Mouse (Mus musculus) CH12.LX (cell line): Measurements from ENCODE around the gene Slc48a1. TPM values are rescaled to one million over a fixed set of nuclear protein-coding genes. Genes with fewer than 3 reads are reported as not detected.
A peak's percentile ranks its signal among the peaks of the same experiment; 100 is the strongest.

Experiments used
- DNase-seq: peaks from one replicate; pipeline ENCODE4 v3.0.0-alpha.2; 2013; ENCODE audit errors: extremely low read depth
- H3K27ac ChIP-seq: 2 replicates; pipeline ENCODE4 v1.5.1; 2012; ENCODE audit warnings: low read depth, mild to moderate bottlenecking, control low read depth, moderate library complexity; ENCODE audit not compliant: insufficient read depth
- H3K27me3 ChIP-seq: replicated peaks from 2 replicates; pipeline ENCODE3; 2012; ENCODE audit warnings: inconsistent platforms
- H3K36me3 ChIP-seq, 2 experiments: replicated peaks in 1 of 2; 2 replicates each; pipeline versions ENCODE3 to v1.6.1; 2012; ENCODE audit warnings: inconsistent platforms in 1 of 2, low read length in 1 of 2, mild to moderate bottlenecking in 1 of 2, mixed read lengths in 1 of 2, moderate library complexity in 1 of 2; ENCODE audit not compliant: control insufficient read depth in 1 of 2, insufficient read depth in 1 of 2
- H3K4me1 ChIP-seq, 2 experiments: 2 replicates each; pipeline ENCODE4 v1.6.1; 2012; ENCODE audit warnings: inconsistent platforms in 1 of 2, moderate library complexity in 1 of 2; ENCODE audit not compliant: insufficient read depth in 2 of 2, control insufficient read depth in 1 of 2
- H3K4me2 ChIP-seq: 2 replicates; pipeline ENCODE4 v1.6.1; 2012; ENCODE audit warnings: low read depth, mild to moderate bottlenecking, control low read depth; ENCODE audit not compliant: poor library complexity, insufficient read depth, severe bottlenecking
- H3K4me3 ChIP-seq, 3 experiments: fragments of 150-350 bp in 1 of 3; sonication (generic) in 1 of 3; replicated peaks in 1 of 3; 2 replicates each; pipeline versions ENCODE3 to v1.5.1; 2011 to 2012; ENCODE audit warnings: low read depth in 2 of 3, low read length in 2 of 3, mild to moderate bottlenecking in 2 of 3, moderate library complexity in 2 of 3, control low read depth in 1 of 3, improper control_type of control experiment in 1 of 3, inconsistent platforms in 1 of 3, mixed read lengths in 1 of 3; ENCODE audit not compliant: poor library complexity in 1 of 3
- H3K79me2 ChIP-seq: replicated peaks from 2 replicates; pipeline ENCODE4 v1.6.1; 2012; ENCODE audit warnings: mild to moderate bottlenecking, moderate library complexity; ENCODE audit not compliant: control insufficient read depth, poor library complexity, insufficient read depth, severe bottlenecking; ENCODE audit errors: extremely low read depth
- H3K9ac ChIP-seq: 2 replicates; pipeline ENCODE4 v1.6.1; 2012; ENCODE audit warnings: low read depth, mild to moderate bottlenecking, control low read depth, moderate library complexity; ENCODE audit not compliant: insufficient read depth
- H3K9me3 ChIP-seq: replicated peaks from 2 replicates; pipeline ENCODE3; 2012; ENCODE audit warnings: low read length, inconsistent platforms, mixed read lengths
- BHLHE40 ChIP-seq: IDR thresholded peaks from 2 replicates; pipeline ENCODE4 v1.6.1; 2011; ENCODE audit warnings: mild to moderate bottlenecking, low read depth, low read length, improper control_type of control experiment
- CHD1 ChIP-seq: IDR thresholded peaks from 2 replicates; pipeline ENCODE4 v1.6.1; 2012; ENCODE audit warnings: low read depth, low read length, improper control_type of control experiment, inconsistent platforms
- E2F4 ChIP-seq: IDR thresholded peaks from 2 replicates; pipeline ENCODE4 v1.6.1; 2011; ENCODE audit warnings: low read depth, low read length, improper control_type of control experiment; ENCODE audit not compliant: insufficient replicate concordance
- ETS1 ChIP-seq: conservative IDR thresholded peaks from 2 replicates; pipeline ENCODE4 v1.6.1; 2012; ENCODE audit warnings: low read depth, mild to moderate bottlenecking, inconsistent platforms, low read length, improper control_type of control experiment, moderate library complexity
- GABPA ChIP-seq: IDR thresholded peaks from 2 replicates; pipeline ENCODE4 v1.6.1; 2012; ENCODE audit warnings: low read depth, low read length, improper control_type of control experiment, inconsistent platforms; ENCODE audit not compliant: insufficient replicate concordance
- IRF4 ChIP-seq: IDR thresholded peaks from 2 replicates; pipeline ENCODE4 v1.6.1; 2014; ENCODE audit warnings: low read depth, mild to moderate bottlenecking, inconsistent platforms, low read length, improper control_type of control experiment
- JUN ChIP-seq: IDR thresholded peaks from 2 replicates; pipeline ENCODE4 v1.6.1; 2011; ENCODE audit warnings: low read depth, mild to moderate bottlenecking, low read length, improper control_type of control experiment, moderate library complexity; ENCODE audit not compliant: insufficient read depth
- KAT2A ChIP-seq: IDR thresholded peaks from 2 replicates; pipeline ENCODE4 v1.6.1; 2012; ENCODE audit warnings: low read length, improper control_type of control experiment, inconsistent platforms; ENCODE audit not compliant: insufficient replicate concordance
- MAZ ChIP-seq: IDR thresholded peaks from 2 replicates; pipeline ENCODE4 v1.6.1; 2012; ENCODE audit warnings: low read depth, mild to moderate bottlenecking, inconsistent platforms, low read length, improper control_type of control experiment, moderate library complexity
- MEF2A ChIP-seq: IDR thresholded peaks from 2 replicates; pipeline ENCODE4 v1.6.1; 2014; ENCODE audit warnings: low read depth, mild to moderate bottlenecking, inconsistent platforms, low read length, improper control_type of control experiment, borderline replicate concordance
- MXI1 ChIP-seq: IDR thresholded peaks from 2 replicates; pipeline ENCODE4 v1.6.1; 2011; ENCODE audit warnings: mild to moderate bottlenecking, low read depth, low read length, improper control_type of control experiment
- NELFE ChIP-seq: IDR thresholded peaks from 2 replicates; pipeline ENCODE4 v1.6.1; 2011; ENCODE audit warnings: low read depth, low read length, improper control_type of control experiment
- NRF1 ChIP-seq: IDR thresholded peaks from 2 replicates; pipeline ENCODE4 v1.6.1; 2014; ENCODE audit warnings: low read depth, mild to moderate bottlenecking, inconsistent platforms, low read length, improper control_type of control experiment, moderate library complexity
- POLR2A ChIP-seq: IDR thresholded peaks from 2 replicates; pipeline ENCODE4 v1.6.1; 2011; ENCODE audit warnings: low read depth, mild to moderate bottlenecking, improper control_type of control experiment, low read length
- POLR2AphosphoS2 ChIP-seq: IDR thresholded peaks from 2 replicates; pipeline ENCODE4 v1.6.1; 2011; ENCODE audit warnings: low read depth, low read length, improper control_type of control experiment
- RCOR1 ChIP-seq: conservative IDR thresholded peaks from 2 replicates; pipeline ENCODE4 v1.6.1; 2012; ENCODE audit warnings: low read depth, mild to moderate bottlenecking, inconsistent platforms, low read length, improper control_type of control experiment
- SMC3 ChIP-seq: IDR thresholded peaks from 2 replicates; pipeline ENCODE4 v1.6.1; 2011; ENCODE audit warnings: low read depth, low read length, improper control_type of control experiment
- TBP ChIP-seq: conservative IDR thresholded peaks from 2 replicates; pipeline ENCODE4 v1.6.1; 2011; ENCODE audit warnings: low read depth, low read length, improper control_type of control experiment
- UBTF ChIP-seq: IDR thresholded peaks from 2 replicates; pipeline ENCODE4 v1.6.1; 2012; ENCODE audit warnings: low read depth, mild to moderate bottlenecking, inconsistent platforms, low read length, improper control_type of control experiment, moderate library complexity
- ZC3H11A ChIP-seq: IDR thresholded peaks from 2 replicates; pipeline ENCODE4 v1.6.1; 2012; ENCODE audit warnings: low read depth, mild to moderate bottlenecking, inconsistent platforms, low read length, improper control_type of control experiment
- ZMIZ1 ChIP-seq: IDR thresholded peaks from 2 replicates; pipeline ENCODE4 v1.6.1; 2012; ENCODE audit warnings: low read depth, mild to moderate bottlenecking, inconsistent platforms, low read length, improper control_type of control experiment
- ZNF384 ChIP-seq: IDR thresholded peaks from 2 replicates; pipeline ENCODE4 v1.6.1; 2012; ENCODE audit warnings: low read depth, low read length, improper control_type of control experiment, inconsistent platforms
- dilution Hi-C: fragments of 300-500 bp; cut with MboI; formaldehyde crosslinking; loops from 2 replicates; pipeline ENCODE4 v1.14.3; 2020; ENCODE audit warnings: low sequenced_read_pairs; ENCODE audit not compliant: extremely low pct_unique_long_range_greater_than_20kb, extremely low pct_ligation_motif_present
- in situ Hi-C: fragments of 300-500 bp; cut with MboI; formaldehyde crosslinking; loops from 3 replicates; pipeline ENCODE4 v1.14.3; 2019; ENCODE audit warnings: low sequenced_read_pairs, low pct_ligation_motif_present, low pct_unique_long_range_greater_than_20kb, mixed read lengths
- polyA plus RNA-seq: library from polyadenylated mRNA; unstranded; fragments of >175 nt; gene quantifications from 2 replicates; pipeline ENCODE4 v1.2.1, GENCODE M21; 2012; ENCODE audit warnings: low read depth; ENCODE audit not compliant: insufficient read length
- total RNA-seq, 2 experiments: library from RNA; depleted of rRNA; stranded (reverse); fragments of 300-350 nt in 1 of 2; fragments of >200 nt in 1 of 2; gene quantifications; 2 replicates each; pipeline ENCODE4 v1.2.3; 2012 to 2014

Gene Slc48a1
- total and polyA plus RNA-seq, 3 experiments = 23.2 to 56.0 (median 39.4) TPM

GRCm38 (mm10) chr15:97823479-97823878, 45.2 kb downstream of the Slc48a1 start:
- Histone ChIP-seq H3K4me2 (no peak overlapping the region), H3K36me3 (peaks cover 5 to 31% of the 10 kb centered on the region in 2 experiments), H3K4me1 (peaks cover 64 to 89% of the 10 kb centered on the region in 2 experiments), H3K27ac (peak overlapping the region; percentile 69), H3K9me3 (no peaks in the 10 kb centered on the region), H3K9ac (no peak overlapping the region), H3K79me2 (peaks cover 36% of the 10 kb centered on the region), H3K27me3 (no peaks in the 10 kb centered on the region), H3K4me3 (no peak overlapping the region)
- no peak for DNase-seq
- dilution Hi-C loops (no loop called here), in situ Hi-C loops (no loop called here)
- TF ChIP-seq CHD1 (no peak), MXI1 (no peak), NELFE (no peak)

- H3K9me3 ChIP-seq = no peaks in the 10 kb centered on the region
- no peak overlapping the region for H3K4me3 ChIP-seq
- H3K36me3 ChIP-seq = peaks cover 5 to 26% of the 10 kb centered on the region in 2 experiments
- in situ Hi-C loops = no loop called here
- DNase-seq = no peak
- TF ChIP-seq IRF4 (no peak), NELFE (no peak), POLR2AphosphoS2 (no peak), ZC3H11A (no peak), TBP (no peak), KAT2A (no peak)
- no peak overlapping the region for H3K4me2 ChIP-seq
- H3K9ac ChIP-seq = 0 out of 2 replicates have a peak overlapping the region, but pooled peaks have one; percentile 8
- dilution Hi-C loops = no loop called here
- no peaks in the 10 kb centered on the region for H3K27me3 ChIP-seq
- H3K4me1 ChIP-seq = peaks cover 64 to 91% of the 10 kb centered on the region in 2 experiments
- peak overlapping the region; percentile 69 for H3K27ac ChIP-seq
- peaks cover 38% of the 10 kb centered on the region for H3K79me2 ChIP-seq
These were observed 45.7 kb downstream of the Slc48a1 start for GRCm38 (mm10) chr15:97824042-97824441.

- H3K79me2 ChIP-seq = peaks cover 39% of the 10 kb centered on the region
- no peaks in the 10 kb centered on the region for H3K27me3 ChIP-seq
- peak overlapping the region; percentile 80 for H3K9ac ChIP-seq
- H3K9me3 ChIP-seq = no peaks in the 10 kb centered on the region
- H3K4me1 ChIP-seq = peaks cover 57 to 94% of the 10 kb centered on the region in 2 experiments
- dilution Hi-C loops (no loop called here), in situ Hi-C loops (loop anchor here (25.0 kb wide), 1 partner anchor 363 kb away; no protein-coding TSS in a partner anchor)
- peak; percentile 99 for DNase-seq
- peaks cover 0 to 18% of the 10 kb centered on the region in 2 experiments for H3K36me3 ChIP-seq
- H3K4me2 ChIP-seq = peak overlapping the region; percentile 96
- H3K27ac ChIP-seq = peak overlapping the region; percentile 96
- H3K4me3 ChIP-seq = peak overlapping the region; percentile 32 to 60 (median 46)
- TF ChIP-seq E2F4 (no peak), MXI1 (peak; percentile 71; the same call in 1 of the 2 replicates), MAZ (peak; percentile 100), POLR2A (peak; percentile 55), SMC3 (peak; percentile 95), ZMIZ1 (peak; percentile 72; the same call in 1 of the 2 replicates), ETS1 (peak; percentile 95), CHD1 (peak; percentile 67), GABPA (no peak), UBTF (peak; percentile 78), ZNF384 (no peak), MEF2A (peak; percentile 100), JUN (no peak; the same call in 1 of the 2 replicates), NELFE (peak; percentile 2), RCOR1 (0 out of 2 replicates have a peak, but pooled peaks have one; percentile 2), BHLHE40 (peak; percentile 83; the same call in 1 of the 2 replicates), NRF1 (peak; percentile 33; the same call in 1 of the 2 replicates)
These were observed 47.0 kb downstream of the Slc48a1 start for GRCm38 (mm10) chr15:97825071-97825940.
